Mouse (Mus musculus): Measurements from ENCODE around the gene Man1a2. TPM values are rescaled to one million over a fixed set of nuclear protein-coding genes. Genes with fewer than 3 reads are reported as not detected.

Gene Man1a2
- 75.5 and 78.2 TPM in 2 replicates for polyA plus RNA-seq (2015; fragmentation: Nextera tagmentation; extraction: Ambion mirVana)

- peak within 1 kb of the TSS; percentile 91 for H3K27ac ChIP-seq (replicated peaks)
- peaks cover 20% of the 10 kb centered on the region for H3K4me1 ChIP-seq
- peak; percentile 94 for ATAC-seq (ENCODE audit: insufficient number of reproducible peaks, low FRiP score, low TSS enrichment, low read depth)
- no peaks in the 10 kb centered on the region for H3K36me3 ChIP-seq
- peak within 1 kb of the TSS; percentile 89 for H3K4me3 ChIP-seq (replicated peaks)
- H3K4me2 ChIP-seq (replicated peaks) = peak within 1 kb of the TSS; percentile 88
- H3K9me3 ChIP-seq (replicated peaks) = no peaks in the 10 kb centered on the region
- H3K9ac ChIP-seq = peak within 1 kb of the TSS; percentile 87
- H3K27me3 ChIP-seq = no peaks in the 10 kb centered on the region
- WGBS = under 1% methylated on average over 78 of the region's 92 CpGs
Measured at GRCm38 (mm10) chr3:100685087-100685762, at the start of gene Man1a2. Gene Man1a2, minus strand, starts transcription at chr3:100685503.

GRCm38 (mm10) chr3:100734482-100735154 is 49.3 kb upstream of the Man1a2 start:
- 48% methylated on average over 12 of the region's 12 CpGs for WGBS
- Histone ChIP-seq H3K36me3 (no peaks in the 10 kb centered on the region), H3K9me3 (replicated peaks) (no peaks in the 10 kb centered on the region), H3K27me3 (no peaks in the 10 kb centered on the region), H3K4me1 (0 out of 2 replicates have a peak, but pooled peaks cover 5% of the 10 kb centered on the region), H3K27ac (replicated peaks) (no peak overlapping the region), H3K9ac (no peak overlapping the region), H3K4me2 (replicated peaks) (no peak overlapping the region), H3K4me3 (replicated peaks) (no peak overlapping the region)
- ATAC-seq (ENCODE audit: insufficient number of reproducible peaks, low FRiP score, low TSS enrichment, low read depth) = no peak

- H3K27ac ChIP-seq (replicated peaks) = no peak overlapping the region
- 0 out of 2 replicates have a peak, but pooled peaks cover 5% of the 10 kb centered on the region for H3K4me1 ChIP-seq
- H3K36me3 ChIP-seq = no peaks in the 10 kb centered on the region
- H3K9ac ChIP-seq = no peak overlapping the region
- no peaks in the 10 kb centered on the region for H3K9me3 ChIP-seq (replicated peaks)
- no peak overlapping the region for H3K4me3 ChIP-seq (replicated peaks)
- ATAC-seq (ENCODE audit: insufficient number of reproducible peaks, low FRiP score, low TSS enrichment, low read depth) = no peak
- H3K27me3 ChIP-seq = no peaks in the 10 kb centered on the region
- H3K4me2 ChIP-seq (replicated peaks) = no peak overlapping the region
- WGBS = 90% methylated on average over 11 of the region's 11 CpGs
Measured at GRCm38 (mm10) chr3:100731896-100732295, 46.6 kb upstream of the Man1a2 start.

- Histone ChIP-seq H3K27me3 (no peaks in the 10 kb centered on the region), H3K9ac (no peak overlapping the region), H3K9me3 (replicated peaks) (no peaks in the 10 kb centered on the region), H3K36me3 (no peaks in the 10 kb centered on the region), H3K4me3 (replicated peaks) (no peak overlapping the region), H3K4me2 (replicated peaks) (no peak overlapping the region), H3K4me1 (0 out of 2 replicates have a peak, but pooled peaks cover 5% of the 10 kb centered on the region), H3K27ac (replicated peaks) (no peak overlapping the region)
- 64% methylated on average over 3 of the region's 3 CpGs for WGBS
- ATAC-seq (ENCODE audit: insufficient number of reproducible peaks, low FRiP score, low TSS enrichment, low read depth) = no peak
Measured at GRCm38 (mm10) chr3:100731347-100731746, 46.0 kb upstream of the Man1a2 start.

GRCm38 (mm10) chr3:100728008-100728712 is 42.9 kb upstream of the Man1a2 start:
- Histone ChIP-seq H3K9ac (no peak overlapping the region), H3K27me3 (no peaks in the 10 kb centered on the region), H3K4me1 (no peaks in the 10 kb centered on the region), H3K9me3 (replicated peaks) (no peaks in the 10 kb centered on the region), H3K4me3 (replicated peaks) (no peak overlapping the region), H3K4me2 (replicated peaks) (no peak overlapping the region), H3K36me3 (no peaks in the 10 kb centered on the region), H3K27ac (replicated peaks) (no peak overlapping the region)
- no peak for ATAC-seq (ENCODE audit: insufficient number of reproducible peaks, low FRiP score, low TSS enrichment, low read depth)
- 85% methylated on average over 4 of the region's 4 CpGs for WGBS

GRCm38 (mm10) chr3:100725960-100726674 is 40.8 kb upstream of the Man1a2 start:
- Histone ChIP-seq H3K36me3 (no peaks in the 10 kb centered on the region), H3K4me2 (replicated peaks) (no peak overlapping the region), H3K27ac (replicated peaks) (no peak overlapping the region), H3K4me1 (no peaks in the 10 kb centered on the region), H3K27me3 (no peaks in the 10 kb centered on the region), H3K9me3 (replicated peaks) (no peaks in the 10 kb centered on the region), H3K4me3 (replicated peaks) (no peak overlapping the region), H3K9ac (no peak overlapping the region)
- ATAC-seq (ENCODE audit: insufficient number of reproducible peaks, low FRiP score, low TSS enrichment, low read depth) = no peak
- 66% methylated on average over 11 of the region's 11 CpGs for WGBS

GRCm38 (mm10) chr3:100720786-100721300 is 35.5 kb upstream of the Man1a2 start:
- H3K4me1 ChIP-seq = no peaks in the 10 kb centered on the region
- H3K27me3 ChIP-seq = no peaks in the 10 kb centered on the region
- no peak overlapping the region for H3K4me3 ChIP-seq (replicated peaks)
- no peak for ATAC-seq (ENCODE audit: insufficient number of reproducible peaks, low FRiP score, low TSS enrichment, low read depth)
- H3K9me3 ChIP-seq (replicated peaks) = no peaks in the 10 kb centered on the region
- no peaks in the 10 kb centered on the region for H3K36me3 ChIP-seq
- H3K4me2 ChIP-seq (replicated peaks) = no peak overlapping the region
- H3K9ac ChIP-seq = no peak overlapping the region
- 94% methylated on average over 5 of the region's 5 CpGs for WGBS
- H3K27ac ChIP-seq (replicated peaks) = no peak overlapping the region

GRCm38 (mm10) chr3:100716241-100716640 is 30.9 kb upstream of the Man1a2 start:
- Histone ChIP-seq H3K9me3 (replicated peaks) (no peaks in the 10 kb centered on the region), H3K27ac (replicated peaks) (no peak overlapping the region), H3K4me3 (replicated peaks) (no peak overlapping the region), H3K4me2 (replicated peaks) (no peak overlapping the region), H3K36me3 (no peaks in the 10 kb centered on the region), H3K4me1 (peaks cover 9% of the 10 kb centered on the region), H3K27me3 (no peaks in the 10 kb centered on the region), H3K9ac (no peak overlapping the region)
- no peak for ATAC-seq (ENCODE audit: insufficient number of reproducible peaks, low FRiP score, low TSS enrichment, low read depth)
- 51% methylated on average over 7 of the region's 7 CpGs for WGBS

- no peak for ATAC-seq (ENCODE audit: insufficient number of reproducible peaks, low FRiP score, low TSS enrichment, low read depth)
- H3K4me1 ChIP-seq = peaks cover 10% of the 10 kb centered on the region
- H3K4me2 ChIP-seq (replicated peaks) = no peak overlapping the region
- H3K27me3 ChIP-seq = no peaks in the 10 kb centered on the region
- H3K4me3 ChIP-seq (replicated peaks) = no peak overlapping the region
- WGBS = 71% methylated on average over 4 of the region's 4 CpGs
- H3K36me3 ChIP-seq = no peaks in the 10 kb centered on the region
- H3K9ac ChIP-seq = no peak overlapping the region
- no peak overlapping the region for H3K27ac ChIP-seq (replicated peaks)
- no peaks in the 10 kb centered on the region for H3K9me3 ChIP-seq (replicated peaks)
Measured at GRCm38 (mm10) chr3:100715367-100715766, 30.1 kb upstream of the Man1a2 start.

GRCm38 (mm10) chr3:100713142-100714005 is 28.1 kb upstream of the Man1a2 start:
- Histone ChIP-seq H3K27ac (replicated peaks) (no peak overlapping the region), H3K9me3 (replicated peaks) (no peaks in the 10 kb centered on the region), H3K36me3 (no peaks in the 10 kb centered on the region), H3K4me1 (peaks cover 10% of the 10 kb centered on the region), H3K27me3 (no peaks in the 10 kb centered on the region), H3K4me3 (replicated peaks) (no peak overlapping the region), H3K9ac (no peak overlapping the region), H3K4me2 (replicated peaks) (no peak overlapping the region)
- ATAC-seq (ENCODE audit: insufficient number of reproducible peaks, low FRiP score, low TSS enrichment, low read depth) = no peak
- 59% methylated on average over 11 of the region's 11 CpGs for WGBS
